16 mouse cellular contexts compared by ENCODE assay signal in the genomic region with DNA sequence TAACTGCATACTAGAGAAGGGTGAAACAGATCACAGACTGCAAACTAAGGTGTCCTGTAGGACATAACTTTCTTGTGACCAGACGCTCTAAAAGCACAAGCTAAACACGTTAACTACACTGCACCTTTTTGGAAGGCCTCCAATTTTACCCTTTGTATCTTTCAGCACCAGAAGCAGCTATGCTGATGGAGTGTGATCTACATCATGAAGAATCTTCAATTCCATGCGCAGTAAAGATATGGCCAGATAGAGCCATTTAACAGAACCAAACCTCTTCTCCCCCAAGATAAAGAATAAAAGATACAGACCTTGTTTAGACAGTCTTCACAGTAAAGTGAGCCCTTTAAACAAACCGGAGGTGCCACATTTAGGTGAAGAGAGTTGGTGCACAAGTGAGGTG.
"Had no signal": no experiment of that assay in that cellular context is flagged by ENCODE, and none has a peak within 500 bp of the region (broad histone marks: within the 10 kb centered on the region; RNA-seq: fewer than 3 reads in every experiment).

No protein-coding gene starts in this region.

- ATAC-seq: lung, postnatal 0 days; midbrain, embryonic 13.5 days; midbrain, embryonic 15.5 days had no signal

- H3K9me3 ChIP-seq: lung, embryonic 15.5 days; midbrain, embryonic 13.5 days; midbrain, embryonic 15.5 days; neural tube, embryonic 12.5 days; stomach, embryonic 15.5 days had no signal

- H3K4me1 ChIP-seq: lung, embryonic 15.5 days; midbrain, embryonic 15.5 days; neural tube, embryonic 12.5 days; stomach, embryonic 15.5 days had no signal

- H3K4me3 ChIP-seq: lung, embryonic 15.5 days; midbrain, embryonic 13.5 days; midbrain, embryonic 15.5 days; neural tube, embryonic 12.5 days; stomach, embryonic 15.5 days had no signal

- DNase-seq: lung, adult 2 months; lung, postnatal 14 days; lung, postnatal 36 days; right cerebral cortex, postnatal 14 days; thymus, adult 2 months; thymus, postnatal 25 days; thymus, postnatal 4 days had no signal

- H3K27ac ChIP-seq: lung, embryonic 15.5 days; macrophage; midbrain, embryonic 13.5 days; midbrain, embryonic 15.5 days; neural tube, embryonic 12.5 days; stomach, embryonic 15.5 days; stomach, postnatal 0 days had no signal

- H3K4me2 ChIP-seq: lung, embryonic 15.5 days; midbrain, embryonic 11.5 days; midbrain, embryonic 13.5 days; midbrain, embryonic 15.5 days; neural tube, embryonic 12.5 days; stomach, embryonic 15.5 days had no signal

- H3K27me3 ChIP-seq: lung, embryonic 15.5 days; midbrain, embryonic 13.5 days; midbrain, embryonic 15.5 days; neural tube, embryonic 12.5 days; stomach, embryonic 15.5 days had no signal

- H3K9ac ChIP-seq: lung, embryonic 15.5 days; midbrain, embryonic 13.5 days; midbrain, embryonic 15.5 days; neural tube, embryonic 12.5 days; stomach, embryonic 15.5 days had no signal
